Mouse (Mus musculus) limb, embryonic 12.5 days (tissue): Measurements from ENCODE around the gene Ntng1. TPM values are rescaled to one million over a fixed set of nuclear protein-coding genes. Genes with fewer than 3 reads are reported as not detected.
A peak's percentile ranks its signal among the peaks of the same experiment; 100 is the strongest.

ENCODE experiments used
- ATAC-seq: fragments of 200-750 bp; cut with Nextera tagmentation; 2 replicates; pipeline ENCODE4 v1.8.0; 2017; ENCODE audit warnings: low read depth, moderate TSS enrichment; ENCODE audit not compliant: insufficient number of reproducible peaks, insufficient read depth, low FRiP score, low TSS enrichment
- H3K27ac ChIP-seq: fragments of 300-500 bp; sonication (generic); 2 replicates; pipeline ENCODE4 v1.5.1; 2016; ENCODE audit warnings: mild to moderate bottlenecking, moderate library complexity
- H3K27me3 ChIP-seq: fragments of 300-500 bp; sonication (generic); 2 replicates; pipeline ENCODE4 v1.6.1; 2016; ENCODE audit warnings: mild to moderate bottlenecking, moderate library complexity
- H3K36me3 ChIP-seq: fragments of 300-500 bp; sonication (generic); 2 replicates; pipeline ENCODE4 v1.6.1; 2016; ENCODE audit warnings: mild to moderate bottlenecking, moderate library complexity
- H3K4me1 ChIP-seq: fragments of 300-500 bp; sonication (generic); replicated peaks from 2 replicates; pipeline ENCODE4 v1.6.1; 2016
- H3K4me2 ChIP-seq: fragments of 300-500 bp; sonication (generic); 2 replicates; pipeline ENCODE4 v1.6.1; 2016; ENCODE audit warnings: mild to moderate bottlenecking, moderate library complexity
- H3K4me3 ChIP-seq: fragments of 300-500 bp; sonication (generic); replicated peaks from 2 replicates; pipeline ENCODE4 v1.5.1; 2016; ENCODE audit warnings: mild to moderate bottlenecking
- H3K9ac ChIP-seq: fragments of 300-500 bp; sonication (generic); replicated peaks from 2 replicates; pipeline ENCODE4 v1.6.1; 2016; ENCODE audit warnings: mild to moderate bottlenecking, moderate library complexity
- H3K9me3 ChIP-seq: fragments of 300-500 bp; sonication (generic); 2 replicates; pipeline ENCODE4 v1.6.1; 2016; ENCODE audit warnings: mild to moderate bottlenecking, moderate library complexity
- WGBS: fragments of 180-500 bp; shearing (Covaris S2); methylation state at CpG from one replicate; pipeline ENCODE4 v1.1.7; 2016; 5-methylcytosine and 5-hydroxymethylcytosine counted together
- polyA plus RNA-seq: library from polyadenylated mRNA; unstranded; fragments of >200 nt; fragmentation: Nextera tagmentation; extraction: Ambion mirVana; gene quantifications from 2 replicates; pipeline ENCODE4 v1.2.1, GENCODE M21; 2016

Gene Ntng1
- polyA plus RNA-seq, 1 experiment from 2014 or later = 4.5 TPM

DNA sequence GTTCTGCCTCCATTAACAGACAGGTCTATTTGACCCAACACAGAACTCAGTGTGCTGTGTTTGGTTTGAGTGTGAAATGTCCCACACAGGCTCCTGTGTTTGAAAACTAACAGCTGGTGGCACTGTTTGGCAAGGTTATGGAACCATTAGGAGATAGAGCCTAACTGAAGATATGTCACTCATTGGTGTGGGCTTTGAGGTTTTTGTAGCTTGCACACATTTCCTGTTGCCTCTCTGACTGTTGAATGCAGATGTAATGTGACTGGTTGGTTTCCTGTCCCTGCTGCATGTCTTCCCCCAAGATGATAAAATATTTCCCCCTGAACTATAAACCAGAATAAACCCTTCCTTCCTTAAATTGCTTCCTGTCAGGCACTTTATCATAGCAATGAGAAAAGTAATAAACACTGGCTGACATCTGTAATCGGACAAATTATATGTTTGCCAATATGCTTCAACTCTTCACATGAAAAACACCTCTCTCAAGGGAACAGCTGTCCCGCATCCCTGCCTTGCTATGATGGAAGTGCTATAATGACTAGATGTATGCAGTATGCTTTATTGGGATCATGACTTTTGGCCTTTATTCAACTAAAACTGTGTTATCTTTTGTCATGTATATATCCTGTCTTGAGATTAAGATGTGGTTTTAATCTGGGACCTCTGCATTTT, 320.9 kb downstream of the Ntng1 start:
- Histone ChIP-seq H3K27me3 (no peaks in the 10 kb centered on the region), H3K9ac (no peak overlapping the region), H3K4me1 (no peaks in the 10 kb centered on the region), H3K4me2 (no peak overlapping the region), H3K27ac (no peak overlapping the region), H3K9me3 (no peaks in the 10 kb centered on the region), H3K36me3 (no peaks in the 10 kb centered on the region), H3K4me3 (no peak overlapping the region)
- WGBS = 78% methylated on average over 2 of the region's 2 CpGs
- ATAC-seq = no peak

DNA sequence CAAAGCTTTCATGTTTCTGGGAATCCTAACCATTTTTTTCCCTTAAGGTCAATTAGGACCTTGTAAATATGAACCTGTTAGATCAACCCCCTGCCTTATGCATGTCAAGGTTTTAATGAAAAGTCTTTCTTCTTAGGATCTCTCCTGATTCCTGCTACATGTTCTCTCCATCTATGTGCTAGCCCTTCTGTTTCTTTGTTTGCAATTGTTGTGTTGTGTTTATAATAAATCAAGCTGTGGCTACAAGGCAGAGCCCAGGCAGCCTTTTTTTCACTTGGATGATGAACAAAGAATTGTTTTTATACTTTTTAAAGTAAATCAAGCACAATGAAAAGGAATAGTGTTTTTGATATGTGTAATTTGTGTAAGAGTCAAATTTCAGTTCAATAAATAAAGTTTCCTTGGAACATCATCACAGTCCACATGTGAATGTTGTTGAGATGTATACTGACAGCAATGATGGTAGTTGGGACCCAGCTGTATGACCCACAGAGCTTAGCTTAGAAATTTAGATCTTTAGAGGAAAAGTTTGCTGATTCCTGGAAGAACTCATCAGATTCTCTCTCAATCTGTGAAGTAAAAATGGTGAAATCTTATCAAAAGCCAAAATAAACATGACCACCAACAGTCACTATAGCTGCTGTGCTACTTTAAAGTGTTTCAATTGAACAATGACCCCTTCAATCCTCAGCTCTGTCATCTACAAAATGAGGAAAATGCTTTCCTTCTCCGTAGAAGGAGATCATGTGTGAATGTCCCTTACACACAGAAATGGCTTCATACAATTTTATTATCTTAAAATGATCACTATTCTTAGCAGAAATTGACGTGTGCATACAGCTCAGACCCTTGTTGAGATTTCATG, 324.8 kb downstream of the Ntng1 start:
- no peak for ATAC-seq
- Histone ChIP-seq H3K4me2 (no peak overlapping the region), H3K4me3 (no peak overlapping the region), H3K27me3 (no peaks in the 10 kb centered on the region), H3K9ac (no peak overlapping the region), H3K4me1 (no peaks in the 10 kb centered on the region), H3K27ac (no peak overlapping the region), H3K36me3 (no peaks in the 10 kb centered on the region), H3K9me3 (no peaks in the 10 kb centered on the region)
- WGBS = 87% methylated on average over 2 of the region's 2 CpGs

DNA sequence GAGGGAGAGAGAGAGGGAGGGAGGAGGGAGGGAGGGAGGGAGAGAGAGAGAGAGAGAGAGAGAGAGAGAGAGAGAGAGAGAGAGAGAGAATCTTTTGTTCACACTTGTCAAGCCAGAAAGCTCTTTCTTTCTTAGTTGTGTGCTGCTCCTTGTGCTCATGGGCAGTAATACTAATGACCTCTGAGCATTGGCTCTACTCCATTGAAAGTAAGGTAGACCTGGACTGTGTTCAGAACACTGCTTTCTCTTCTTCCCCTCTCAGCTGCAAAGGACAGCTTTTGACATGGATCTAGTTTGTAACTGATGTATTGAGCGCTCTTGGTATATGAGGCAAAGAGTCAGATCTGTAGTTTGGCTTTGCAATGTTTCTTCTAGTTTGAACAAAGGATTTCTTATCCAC, 334.7 kb downstream of the Ntng1 start:
- Histone ChIP-seq H3K27me3 (no peaks in the 10 kb centered on the region), H3K27ac (no peak overlapping the region), H3K36me3 (no peaks in the 10 kb centered on the region), H3K4me3 (no peak overlapping the region), H3K4me1 (no peaks in the 10 kb centered on the region), H3K9me3 (no peaks in the 10 kb centered on the region), H3K4me2 (no peak overlapping the region), H3K9ac (no peak overlapping the region)
- 94% methylated on average over 1 of the region's 1 CpGs for WGBS
- ATAC-seq = no peak

DNA sequence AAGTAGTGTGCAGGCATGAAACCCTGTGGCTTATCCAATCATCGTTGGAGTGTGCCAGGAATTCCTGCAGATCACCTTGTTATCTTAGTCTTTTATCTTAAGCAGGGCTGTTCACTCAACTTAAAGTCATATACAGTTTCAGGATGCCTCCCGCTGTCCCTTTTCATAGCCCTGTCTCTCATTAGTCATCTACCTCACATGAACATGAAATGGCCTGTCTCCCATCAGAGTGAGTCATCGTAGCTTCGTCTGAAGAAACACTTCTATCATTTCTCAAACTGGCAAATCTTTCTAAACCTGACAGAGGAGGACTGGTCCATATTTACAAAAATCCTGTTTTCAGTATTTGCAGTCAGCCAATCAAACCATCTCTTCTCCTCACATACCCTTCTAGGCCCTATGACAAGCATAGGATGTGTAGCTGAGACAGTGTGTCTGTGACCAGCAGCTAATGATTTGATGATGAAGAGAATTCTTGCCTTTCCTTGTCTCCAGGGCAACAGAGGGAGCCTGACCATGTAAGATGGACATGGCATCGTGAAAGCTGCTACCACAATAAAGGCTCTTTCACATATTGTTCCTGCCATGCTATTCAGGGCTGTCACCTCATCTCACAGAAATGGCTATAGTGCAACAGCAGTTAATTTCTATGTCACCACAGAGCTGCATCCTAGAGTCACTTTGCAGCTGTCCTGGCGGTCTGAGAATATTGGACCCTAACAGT, 336.4 kb downstream of the Ntng1 start:
- H3K9ac ChIP-seq = no peak overlapping the region
- no peaks in the 10 kb centered on the region for H3K27me3 ChIP-seq
- H3K9me3 ChIP-seq = no peaks in the 10 kb centered on the region
- H3K4me1 ChIP-seq = no peaks in the 10 kb centered on the region
- no peak for ATAC-seq
- no peak overlapping the region for H3K4me3 ChIP-seq
- WGBS = 84% methylated on average over 6 of the region's 6 CpGs
- H3K27ac ChIP-seq = no peak overlapping the region
- H3K4me2 ChIP-seq = no peak overlapping the region
- H3K36me3 ChIP-seq = no peaks in the 10 kb centered on the region

DNA sequence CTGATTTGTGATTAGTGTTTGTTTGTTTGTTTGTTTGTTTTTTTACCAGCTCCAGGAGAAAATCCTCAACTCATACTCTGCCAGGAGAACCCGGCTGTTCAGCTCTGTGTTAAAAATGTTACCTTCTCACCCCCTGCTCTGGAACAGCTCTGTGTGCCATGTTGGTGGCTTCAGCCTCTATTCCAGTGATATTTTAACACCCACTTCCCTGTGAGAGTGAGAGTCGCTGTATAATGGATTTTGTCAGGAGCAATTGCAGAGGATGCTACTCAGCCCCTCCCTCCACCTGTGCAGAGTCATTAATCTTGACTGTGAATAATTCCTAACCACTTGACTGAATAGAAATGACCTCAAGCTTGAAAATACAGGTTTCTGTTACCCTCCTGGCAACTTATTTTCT, 339.7 kb downstream of the Ntng1 start:
- Histone ChIP-seq H3K4me2 (no peak overlapping the region), H3K27ac (no peak overlapping the region), H3K4me1 (no peaks in the 10 kb centered on the region), H3K4me3 (no peak overlapping the region), H3K9ac (no peak overlapping the region), H3K9me3 (no peaks in the 10 kb centered on the region), H3K27me3 (no peaks in the 10 kb centered on the region), H3K36me3 (no peaks in the 10 kb centered on the region)
- 66% methylated on average over 2 of the region's 2 CpGs for WGBS
- no peak for ATAC-seq

DNA sequence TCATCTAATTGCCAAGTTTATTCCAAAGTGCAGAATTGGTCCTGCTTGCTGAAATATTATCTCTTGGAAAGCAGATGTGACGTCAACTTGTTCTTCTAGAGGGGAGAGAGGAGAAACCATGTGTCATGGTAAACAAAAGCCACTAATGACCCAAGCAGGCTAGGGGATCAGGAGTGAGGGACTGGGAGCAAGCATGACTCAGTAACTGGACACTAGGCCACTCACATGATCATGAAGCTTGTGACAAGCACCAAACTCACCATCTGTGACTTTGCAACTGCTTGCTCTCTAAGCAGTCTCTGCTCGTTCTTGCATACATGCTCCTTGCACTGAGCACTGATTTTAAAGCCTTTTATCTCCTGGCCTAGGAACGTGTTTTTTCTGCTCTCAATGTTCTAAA, 340.2 kb downstream of the Ntng1 start:
- H3K9ac ChIP-seq = no peak overlapping the region

DNA sequence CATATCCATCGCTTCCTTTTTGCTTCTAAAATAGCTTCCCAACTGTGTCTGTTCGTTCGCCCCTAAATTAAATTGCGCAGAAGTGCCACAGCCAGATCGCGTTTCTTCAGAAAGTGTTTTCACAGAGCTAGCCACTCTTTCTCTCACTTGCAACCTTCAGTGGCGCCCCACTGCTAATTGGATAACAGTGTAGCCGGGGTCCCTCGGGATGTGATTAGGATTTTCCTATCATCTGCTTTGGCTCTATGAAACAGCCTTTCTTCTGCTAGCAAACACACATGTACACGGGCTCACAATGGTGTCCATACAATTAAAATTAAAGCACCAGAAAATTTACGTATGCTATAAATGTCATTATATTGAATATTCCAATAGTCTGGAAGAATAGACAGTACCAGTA, 346.5 kb downstream of the Ntng1 start:
- no peaks in the 10 kb centered on the region for H3K27me3 ChIP-seq
- no peaks in the 10 kb centered on the region for H3K4me1 ChIP-seq
- no peak for ATAC-seq
- H3K9ac ChIP-seq = no peak overlapping the region
- 71% methylated on average over 11 of the region's 11 CpGs for WGBS
- no peak overlapping the region for H3K4me2 ChIP-seq
- H3K9me3 ChIP-seq = no peaks in the 10 kb centered on the region
- H3K36me3 ChIP-seq = no peaks in the 10 kb centered on the region
- no peak overlapping the region for H3K27ac ChIP-seq
- H3K4me3 ChIP-seq = no peak overlapping the region

More for the DNA sequence above, 340.2 kb downstream of the Ntng1 start:
- no peaks in the 10 kb centered on the region for H3K36me3 ChIP-seq
- no peak for ATAC-seq
- WGBS = 61% methylated on average over 3 of the region's 3 CpGs
- H3K27me3 ChIP-seq = no peaks in the 10 kb centered on the region
- H3K4me1 ChIP-seq = no peaks in the 10 kb centered on the region
- no peak overlapping the region for H3K27ac ChIP-seq
- no peak overlapping the region for H3K4me3 ChIP-seq
- no peak overlapping the region for H3K4me2 ChIP-seq
- no peaks in the 10 kb centered on the region for H3K9me3 ChIP-seq

DNA sequence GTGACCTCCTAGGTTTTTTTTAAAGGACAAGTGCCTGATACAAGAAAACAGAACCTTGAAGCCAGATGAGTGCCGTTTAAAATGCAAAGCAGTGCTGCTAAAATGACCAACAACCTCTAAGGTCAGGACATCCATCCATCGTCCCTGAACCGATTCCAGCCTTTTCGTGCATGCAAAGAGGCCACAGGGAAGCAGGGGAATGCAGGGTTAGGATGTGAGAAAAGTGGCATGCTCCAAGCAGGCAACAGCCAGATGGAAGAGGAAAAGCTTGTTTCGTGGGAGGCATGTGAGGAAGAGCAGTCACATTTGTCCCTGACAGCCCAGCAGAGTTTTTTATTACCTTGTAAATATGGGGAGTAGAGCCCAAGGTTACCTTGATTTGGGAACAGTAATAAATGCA, 360.6 kb downstream of the Ntng1 start:
- H3K27me3 ChIP-seq = no peaks in the 10 kb centered on the region
- peak overlapping the region; percentile 84; the same call in 1 of the 2 replicates for H3K4me2 ChIP-seq
- WGBS = 13% methylated on average over 5 of the region's 5 CpGs
- H3K4me3 ChIP-seq = peak overlapping the region; percentile 45; the same call in 1 of the 2 replicates
- H3K4me1 ChIP-seq = peaks cover 10% of the 10 kb centered on the region; the same call in 1 of the 2 replicates
- H3K9me3 ChIP-seq = no peaks in the 10 kb centered on the region
- ATAC-seq = no peak
- no peak overlapping the region for H3K27ac ChIP-seq
- H3K36me3 ChIP-seq = no peaks in the 10 kb centered on the region
- H3K9ac ChIP-seq = no peak overlapping the region

DNA sequence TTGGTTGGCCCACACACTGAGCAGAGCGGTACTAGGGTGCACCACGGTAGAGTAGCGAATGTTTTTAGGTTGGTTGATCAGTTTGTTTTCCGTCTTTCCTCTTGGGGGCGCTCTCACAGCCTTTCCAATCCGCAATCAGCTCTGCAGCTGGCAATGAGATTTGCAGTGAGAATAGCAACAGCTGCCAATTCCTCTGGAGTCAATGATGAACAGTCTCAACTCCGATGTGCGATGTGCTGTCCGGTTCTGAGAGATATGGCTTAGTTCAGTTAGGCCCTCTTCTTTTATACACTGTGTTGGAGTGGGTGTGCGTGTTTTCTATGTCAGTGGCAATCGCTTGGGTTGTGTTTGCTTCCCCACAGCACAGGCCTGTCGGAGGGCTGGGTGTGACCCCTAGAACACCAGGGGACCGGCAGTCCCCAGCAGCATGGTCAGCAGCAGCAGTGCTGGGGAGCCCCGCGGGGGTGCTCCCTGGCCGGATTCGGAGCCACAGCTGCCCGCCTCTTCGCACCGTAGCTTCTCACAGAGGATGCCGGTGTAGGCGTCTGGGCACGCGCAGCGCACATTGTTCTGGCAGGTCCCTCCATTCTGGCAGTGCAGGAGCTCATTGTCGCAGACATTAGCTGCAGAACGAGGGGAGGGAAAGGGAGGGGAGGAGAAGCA, 361.4 kb downstream of the Ntng1 start:
- ATAC-seq = peak; percentile 91
- Histone ChIP-seq H3K36me3 (no peaks in the 10 kb centered on the region), H3K4me1 (peaks cover 10% of the 10 kb centered on the region; the same call in 1 of the 2 replicates), H3K4me2 (peak overlapping the region; percentile 84), H3K27ac (no peak overlapping the region), H3K4me3 (peak overlapping the region; percentile 45), H3K9me3 (no peaks in the 10 kb centered on the region), H3K27me3 (no peaks in the 10 kb centered on the region), H3K9ac (peak overlapping the region; percentile 65)
- WGBS = 4% methylated on average over 27 of the region's 27 CpGs

DNA sequence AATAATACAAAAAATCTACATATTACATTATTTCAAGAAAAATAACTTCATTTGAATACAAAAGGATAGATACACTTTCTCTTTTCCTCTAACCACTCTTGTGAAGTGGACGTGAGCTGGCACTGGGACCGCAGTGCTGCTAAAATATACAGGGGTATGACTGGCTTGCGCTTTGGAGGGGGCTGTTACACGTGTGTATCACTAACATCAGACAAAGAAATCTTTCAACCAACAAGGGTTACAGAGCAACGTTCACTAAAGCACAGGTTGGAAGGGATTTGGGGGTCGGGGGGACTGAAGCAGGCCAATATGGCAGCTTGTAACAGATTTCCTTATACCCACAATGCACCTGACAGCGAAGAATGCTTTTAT, 361.9 kb downstream of the Ntng1 start:
- Histone ChIP-seq H3K36me3 (no peaks in the 10 kb centered on the region), H3K4me2 (peak overlapping the region; percentile 84), H3K4me1 (peaks cover 10% of the 10 kb centered on the region; the same call in 1 of the 2 replicates), H3K9ac (no peak overlapping the region), H3K9me3 (no peaks in the 10 kb centered on the region), H3K27me3 (no peaks in the 10 kb centered on the region), H3K4me3 (peak overlapping the region; percentile 45), H3K27ac (no peak overlapping the region)
- ATAC-seq = peak; percentile 70
- 66% methylated on average over 7 of the region's 7 CpGs for WGBS

DNA sequence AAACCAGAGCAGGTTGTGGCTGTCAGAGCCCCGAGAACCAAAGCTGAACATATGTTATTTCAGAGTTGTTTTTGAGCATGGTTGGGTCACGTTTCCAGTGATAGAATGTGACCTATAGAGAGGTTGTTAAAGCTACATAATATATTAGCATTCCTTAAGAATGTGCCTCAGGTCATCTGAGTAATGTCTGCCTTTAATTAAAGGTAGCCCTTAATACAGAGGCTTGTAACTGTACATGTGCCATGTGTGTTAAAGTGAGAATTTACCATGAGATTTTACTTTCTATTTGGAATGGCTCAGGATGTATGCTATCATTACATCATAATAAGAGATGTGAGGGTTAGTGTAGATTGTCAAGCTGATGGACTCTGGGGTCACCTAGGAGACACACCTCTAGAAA, 368.6 kb downstream of the Ntng1 start:
- H3K9ac ChIP-seq = no peak overlapping the region
- no peaks in the 10 kb centered on the region for H3K36me3 ChIP-seq
- H3K4me3 ChIP-seq = no peak overlapping the region
- H3K27ac ChIP-seq = no peak overlapping the region
- peaks cover 9% of the 10 kb centered on the region; the same call in 1 of the 2 replicates for H3K4me1 ChIP-seq
- H3K9me3 ChIP-seq = no peaks in the 10 kb centered on the region
- H3K27me3 ChIP-seq = no peaks in the 10 kb centered on the region
- 14% methylated on average over 2 of the region's 2 CpGs for WGBS
- H3K4me2 ChIP-seq = no peak overlapping the region
- ATAC-seq = 0 out of 2 replicates have a peak, but pooled peaks have one; percentile 31
